Mouse (Mus musculus) megakaryocyte-erythroid progenitor cell, adult 5-6 weeks (primary cell): ENCODE data around the gene Calhm1. TPM values are rescaled to one million over a fixed set of nuclear protein-coding genes. Genes with fewer than 3 reads are reported as not detected.
A peak's percentile ranks its signal among the peaks of the same experiment; 100 is the strongest.
"Not testable (repeated sequence)": the region's sequence is repeated elsewhere in the genome, so short reads cannot be mapped to it uniquely, and the experiment has no call there.

Experiments
- ATAC-seq: replicated peaks from 2 replicates; pipeline ENCODE4 v1.8.0; 2016; ENCODE audit warnings: mild to moderate bottlenecking, inconsistent platforms; ENCODE audit not compliant: severe bottlenecking, poor library complexity, low FRiP score, low TSS enrichment
- total RNA-seq, 2 experiments: library from RNA; stranded (forward) in 1 of 2; stranded (reverse) in 1 of 2; fragments of 200-1000, 215-1000 nt in 1 of 2; fragments of >200 nt in 1 of 2; fragmentation: Nextera tagmentation in 1 of 2; gene quantifications; 2 replicates each; pipeline ENCODE4 v1.2.3; 2014 to 2017

Calhm1 gene
- total RNA-seq, 2 experiments from 2014 or later, result not detected

- ATAC-seq, result no peak
These were observed 17.6 kb upstream of the Calhm1 start for GRCm38 (mm10) chr19:47161669-47162068.

DNA sequence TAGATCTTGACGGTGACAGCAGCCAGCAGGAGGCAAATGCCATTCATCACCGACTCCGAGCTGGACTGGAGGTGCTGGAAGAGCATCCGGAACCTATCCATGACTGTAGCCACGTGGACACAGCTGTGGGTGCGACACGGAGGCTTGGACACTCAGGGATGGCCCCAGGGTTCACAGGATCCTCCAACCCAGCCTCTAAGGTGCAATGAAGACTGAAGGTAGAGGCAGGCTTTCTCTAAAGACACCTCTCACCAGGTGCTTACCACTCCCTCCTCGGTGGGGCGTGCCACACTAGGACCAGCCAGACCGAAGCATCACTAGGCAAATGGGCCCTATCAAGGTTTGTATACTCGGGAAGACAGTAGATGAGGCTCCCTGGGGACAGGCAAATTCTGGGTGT, 13.6 kb upstream of the Calhm1 start, which contains the start of gene Calhm3:
Gene Calhm3, minus strand, starts transcription at position 101 of the 400 bp plus-strand sequence.
- ATAC-seq, result no peak

DNA sequence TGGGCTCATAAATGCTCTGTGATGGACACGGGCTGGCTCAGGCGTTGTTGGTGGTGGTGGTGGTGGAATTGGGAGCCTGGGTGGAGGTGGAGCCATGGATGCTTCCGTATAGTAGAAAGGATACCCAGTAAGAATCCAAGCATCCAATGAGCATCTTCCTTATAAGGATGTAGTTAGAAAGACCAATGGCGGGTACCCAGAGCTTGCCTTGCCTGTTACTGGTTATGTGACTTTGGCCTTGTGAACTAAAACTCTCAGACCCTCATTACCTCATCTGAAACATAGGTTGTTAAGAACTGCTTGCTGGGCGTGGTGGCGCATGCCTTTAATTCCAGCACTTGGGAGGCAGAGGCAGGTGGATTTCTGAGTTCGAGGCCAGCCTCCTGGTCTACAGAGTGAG, 9.7 kb upstream of the Calhm1 start:
- ATAC-seq, result no peak

GRCm38 (mm10) chr19:47152062-47152369, 8.0 kb upstream of the Calhm1 start:
- peak; percentile 44; the same call in 1 of the 2 replicates for ATAC-seq

GRCm38 (mm10) chr19:47151332-47152061, 7.4 kb upstream of the Calhm1 start:
- ATAC-seq, result no peak

DNA sequence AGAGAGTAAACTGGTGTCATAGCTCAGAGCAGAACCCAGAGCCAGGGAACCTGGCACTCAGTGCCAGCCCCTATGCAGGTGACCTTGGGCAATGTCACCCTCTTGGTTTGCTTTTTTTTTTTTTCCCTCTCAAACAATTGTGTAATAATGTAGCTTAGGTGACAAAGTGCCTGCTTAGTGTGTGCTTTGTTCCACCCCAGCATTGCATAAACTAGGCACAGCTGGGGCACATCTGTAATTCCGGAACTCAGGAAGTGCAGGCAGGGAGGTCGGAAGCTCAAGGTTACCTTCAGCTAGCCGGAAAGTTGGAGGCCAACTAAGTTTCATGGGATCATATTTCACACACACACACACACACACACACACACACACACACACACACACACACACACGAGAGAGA, 5.8 kb upstream of the Calhm1 start:
- ATAC-seq, result no peak

- ATAC-seq, result no peak
These were observed 4.3 kb upstream of the Calhm1 start for GRCm38 (mm10) chr19:47148267-47148847.

DNA sequence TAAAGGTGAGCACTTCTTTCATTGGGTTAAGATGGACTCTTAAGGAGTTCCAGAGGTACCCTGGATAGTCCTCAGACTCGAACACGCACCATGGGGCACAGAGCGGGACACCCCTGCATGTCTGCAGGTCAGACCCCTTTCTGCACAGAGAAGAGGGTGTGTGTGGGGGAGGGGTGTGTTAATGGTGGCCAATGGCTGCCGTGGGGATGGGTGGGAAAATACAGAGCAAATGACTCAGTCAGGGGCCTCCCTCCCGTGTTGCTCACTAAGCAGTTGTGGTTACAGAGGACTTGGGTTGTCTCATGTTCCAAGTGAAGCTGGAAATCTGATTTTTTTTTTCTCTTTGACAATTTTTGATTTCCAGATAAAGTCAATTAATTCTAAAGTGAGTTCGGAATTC, 1.6 kb downstream of the Calhm1 start:
- no peak for ATAC-seq

DNA sequence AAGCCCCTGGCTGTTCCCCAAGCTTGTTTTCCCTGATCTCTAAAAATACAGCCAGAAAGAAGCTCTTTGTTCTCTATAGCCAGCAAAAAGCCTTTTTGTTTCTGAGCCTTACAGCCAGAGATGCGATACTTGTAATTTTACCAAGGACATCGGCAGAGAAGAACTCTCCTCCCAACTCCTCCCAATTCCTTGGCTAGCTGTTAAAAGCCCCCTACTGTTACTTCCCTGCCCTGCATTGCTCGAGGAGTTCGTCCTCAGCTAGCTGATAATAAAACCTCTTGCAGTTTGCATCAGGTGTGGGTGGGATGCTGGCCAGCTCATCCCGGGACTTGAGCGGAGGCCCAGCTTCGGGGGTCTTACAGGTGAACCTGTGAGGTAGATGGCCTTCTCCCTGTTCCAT, 4.4 kb downstream of the Calhm1 start:
- ATAC-seq, result not testable (repeated sequence)

- no peak for ATAC-seq
These were observed 6.2 kb downstream of the Calhm1 start, which contains the start of gene Calhm2 for GRCm38 (mm10) chr19:47137771-47138421. Calhm2 (minus strand) TSS chr19:47138294.

DNA sequence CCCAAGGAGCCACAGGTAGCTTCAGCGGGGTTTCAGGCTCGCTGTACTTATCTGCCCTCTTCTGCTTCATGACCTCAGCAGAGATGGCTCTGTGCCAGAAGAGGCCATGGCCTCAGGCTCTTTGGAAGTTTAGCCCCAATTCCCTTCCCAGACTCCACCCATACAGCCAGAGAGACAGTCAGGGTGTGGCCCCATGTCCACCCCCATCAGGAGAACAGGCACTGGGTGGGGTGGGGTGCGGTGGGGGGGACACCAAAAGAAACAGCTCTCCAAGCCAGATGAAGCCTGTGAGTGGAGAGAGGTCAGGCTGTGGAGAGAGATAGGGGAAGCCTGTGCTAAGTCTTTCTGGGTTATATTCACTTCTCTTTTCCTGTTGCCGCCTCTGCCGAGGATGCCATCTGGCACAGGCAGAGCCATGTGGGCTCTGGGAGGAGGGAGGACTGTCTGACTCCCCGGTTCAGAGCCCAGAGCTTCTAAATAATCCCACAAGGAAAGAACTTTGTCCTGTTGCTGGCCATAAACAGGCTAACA, 6.9 kb downstream of the Calhm1 start:
- peak; percentile 53 for ATAC-seq

GRCm38 (mm10) chr19:47136170-47136569, 7.9 kb downstream of the Calhm1 start:
- ATAC-seq, result no peak

GRCm38 (mm10) chr19:47135568-47135967, 8.5 kb downstream of the Calhm1 start:
- ATAC-seq, result no peak

GRCm38 (mm10) chr19:47133161-47133560, 10.9 kb downstream of the Calhm1 start:
- ATAC-seq, result peak; percentile 34

- ATAC-seq, result no peak
These were observed 13.4 kb downstream of the Calhm1 start for GRCm38 (mm10) chr19:47130551-47131125.

DNA sequence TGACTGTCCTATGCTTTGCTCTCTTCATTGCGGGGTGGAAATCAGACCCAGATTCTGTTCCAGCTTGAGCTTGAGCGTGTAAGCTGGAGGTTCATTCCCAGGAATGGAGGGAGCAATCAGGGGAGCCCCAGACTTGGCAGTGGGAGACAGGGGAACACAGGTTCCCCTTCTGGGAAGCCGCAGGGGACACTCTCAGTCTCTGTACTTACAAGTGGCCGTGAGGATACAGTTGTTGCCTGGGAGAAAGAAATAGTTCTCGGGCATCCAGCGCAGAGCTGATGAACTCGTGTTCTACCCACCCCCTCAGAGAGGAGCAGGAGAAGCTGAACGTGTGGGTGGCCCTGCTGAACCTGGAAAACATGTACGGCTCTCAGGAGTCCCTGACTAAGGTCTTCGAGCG, 15.2 kb downstream of the Calhm1 start:
- ATAC-seq, result no peak

- no peak for ATAC-seq
These were observed 15.9 kb downstream of the Calhm1 start for GRCm38 (mm10) chr19:47128164-47128563.

DNA sequence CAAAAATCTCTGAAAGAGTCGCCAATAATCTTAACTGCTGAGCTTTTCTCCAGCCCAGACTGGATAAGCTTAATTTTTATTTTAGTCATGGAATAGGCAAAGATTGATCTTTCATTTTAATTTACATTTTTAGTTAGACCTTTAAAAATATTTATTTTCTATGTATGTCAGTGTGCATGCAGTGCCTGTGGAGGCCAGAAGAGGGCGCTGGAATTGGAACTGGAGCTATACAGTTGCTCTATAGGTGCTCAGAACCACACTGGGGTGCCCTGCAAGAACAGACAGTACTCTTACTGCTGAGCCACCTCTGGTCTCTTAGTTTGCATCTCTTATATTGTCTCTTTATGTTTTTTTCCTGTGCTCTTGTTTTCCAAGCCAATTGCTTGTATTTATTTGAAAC, 21.3 kb downstream of the Calhm1 start:
- no peak for ATAC-seq

GRCm38 (mm10) chr19:47121054-47121453, 23.0 kb downstream of the Calhm1 start:
- peak; percentile 53; the same call in 1 of the 2 replicates for ATAC-seq

DNA sequence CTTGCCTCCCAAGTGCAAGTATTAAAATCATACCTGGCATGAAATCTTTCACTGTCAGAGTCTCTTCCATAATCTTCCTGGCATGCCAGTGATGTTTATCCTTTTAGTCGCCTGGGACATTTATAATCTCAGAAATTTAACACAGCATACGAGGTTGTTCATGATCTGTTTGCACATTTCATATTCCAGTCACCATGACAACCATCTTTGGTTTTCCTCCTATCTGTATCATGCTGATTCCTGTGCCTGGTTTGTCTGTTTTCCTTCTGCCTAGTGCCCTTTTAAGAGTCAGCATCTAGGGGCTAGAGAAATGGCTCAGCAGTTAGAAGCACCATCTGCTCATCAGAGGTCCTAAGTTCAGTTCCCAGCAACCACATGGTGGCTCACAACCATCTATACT, 25.4 kb downstream of the Calhm1 start:
- ATAC-seq, result no peak
